Comparison of ENCODE assay signal across 9 mouse cellular contexts in genomic region chr7:102243870-102244269, GRCm38 (mm10). TPM values are rescaled to one million over a fixed set of nuclear protein-coding genes. Genes with fewer than 3 reads are reported as not detected.
A peak's percentile ranks its signal among the peaks of the same experiment; 100 is the strongest.
DNase-seq lines count a peak whose midpoint lies in the region; ATAC-seq and TF ChIP-seq lines count a peak whose summit lies in the region.
"Had no signal": no experiment of that assay in that cellular context is flagged by ENCODE, and none has a peak within 500 bp of the region (broad histone marks: within the 10 kb centered on the region; RNA-seq: fewer than 3 reads in every experiment).

No protein-coding gene starts in this region.

- H3K27ac ChIP-seq in gastrocnemius, adult 2 months = peak overlapping the region; percentile 74
- no peak overlapping the region for H3K27ac ChIP-seq in CH12.LX (ENCODE audit: insufficient read depth, low read depth)
- peak overlapping the region; percentile 78 for H3K27ac ChIP-seq in intestine, embryonic 16.5 days (ENCODE audit: low read length)
- H3K27ac ChIP-seq in macrophage = peak overlapping the region; percentile 100

- peaks cover 4% of the 10 kb centered on the region for H3K9me3 ChIP-seq in CH12.LX (replicated peaks; ENCODE audit: low read length)
- H3K9me3 ChIP-seq in intestine, embryonic 16.5 days (ENCODE audit: control insufficient read depth, low read length) = no peaks in the 10 kb centered on the region

- H3K79me2 ChIP-seq in CH12.LX (replicated peaks; ENCODE audit: control insufficient read depth, extremely low read depth, insufficient read depth, poor library complexity, severe bottlenecking) (peaks cover 48% of the 10 kb centered on the region), macrophage (ENCODE audit: inconsistent target) (peaks cover 100% of the 10 kb centered on the region)

- ATAC-seq in intestine, embryonic 16.5 days = peak; percentile 16; the same call in 1 of the 2 replicates
- ATAC-seq in cerebellum, adult (ENCODE audit: insufficient number of reproducible peaks, low FRiP score, low TSS enrichment) = no peak

- no peak overlapping the region for H3K9ac ChIP-seq in CH12.LX (ENCODE audit: insufficient read depth, low read depth)
- H3K9ac ChIP-seq in intestine, embryonic 16.5 days (ENCODE audit: low read depth, low read length) = no peak overlapping the region

- peaks cover 40 to 58% of the 10 kb centered on the region in 2 experiments for H3K36me3 ChIP-seq in CH12.LX (replicated peaks in 1 of 2; ENCODE audit: control insufficient read depth in 1 of 2, insufficient read depth in 1 of 2, low read length in 1 of 2)
- 0 out of 2 replicates have a peak, but pooled peaks cover 9% of the 10 kb centered on the region for H3K36me3 ChIP-seq in intestine, embryonic 16.5 days (ENCODE audit: control insufficient read depth, insufficient read depth, low read length)
- peaks cover 26% of the 10 kb centered on the region for H3K36me3 ChIP-seq in macrophage (ENCODE audit: inconsistent target)

- peak; percentile 46 for DNase-seq in gastrocnemius, adult 2 months
- DNase-seq in gastrocnemius, adult 8-10 months (ENCODE audit: low spot score in 2 of 2) = no peak
- DNase-seq in CH12.LX (ENCODE audit: extremely low read depth) = no peak
- no peak for DNase-seq in testis, postnatal 14 days (ENCODE audit: low spot score)
- no peak for DNase-seq in left cerebral cortex, adult 18-20 months (ENCODE audit: low spot score in 2 of 2)
- DNase-seq: cerebellum, adult 2 months had no signal

- no peaks in the 10 kb centered on the region for H3K27me3 ChIP-seq in CH12.LX (replicated peaks)
- H3K27me3 ChIP-seq in intestine, embryonic 16.5 days (replicated peaks; ENCODE audit: control insufficient read depth, insufficient read depth, low read length) = no peaks in the 10 kb centered on the region

- TF ChIP-seq EP300 in CH12.LX (IDR thresholded peaks at IDR 0.05; ENCODE audit: low read length) = no peak

- H3K4me1 ChIP-seq in CH12.LX (ENCODE audit: control insufficient read depth in 1 of 2, insufficient read depth in 2 of 2) = peaks cover 54 to 79% of the 10 kb centered on the region in 2 experiments
- peaks cover 68% of the 10 kb centered on the region for H3K4me1 ChIP-seq in intestine, embryonic 16.5 days (ENCODE audit: control insufficient read depth, insufficient read depth, low read length)

- in situ Hi-C loops in CH12.LX (cut with MboI; ENCODE audit: low pct_ligation_motif_present, low pct_unique_long_range_greater_than_20kb, low sequenced_read_pairs) = no loop called here

- no peak for TF ChIP-seq RAD21 in CH12.LX (IDR thresholded peaks at IDR 0.05; ENCODE audit: low read depth, low read length)

- dilution Hi-C loops in CH12.LX (cut with MboI; ENCODE audit: extremely low pct_ligation_motif_present, extremely low pct_unique_long_range_greater_than_20kb, low sequenced_read_pairs) = no loop called here

- H3K4me2 ChIP-seq in CH12.LX (ENCODE audit: insufficient read depth, low read depth, poor library complexity, severe bottlenecking) = no peak overlapping the region
- H3K4me2 ChIP-seq in intestine, embryonic 16.5 days (ENCODE audit: low read depth, low read length) = no peak overlapping the region

- peak overlapping the region; percentile 40; the same call in 1 of the 2 replicates for H3K4me3 ChIP-seq in gastrocnemius, adult 2 months
- no peak overlapping the region for H3K4me3 ChIP-seq in CH12.LX (replicated peaks in 1 of 3; ENCODE audit: low read depth in 2 of 3, low read length in 2 of 3, poor library complexity in 1 of 3)
- no peak overlapping the region for H3K4me3 ChIP-seq in intestine, embryonic 16.5 days (ENCODE audit: low read length)
- H3K4me3 ChIP-seq in macrophage (ENCODE audit: inconsistent target) = no peak overlapping the region

- TF ChIP-seq POLR2A in CH12.LX (IDR thresholded peaks at IDR 0.05; ENCODE audit: low read depth, low read length) = no peak

- WGBS in intestine, embryonic 16.5 days = 68% methylated on average over 2 of the region's 2 CpGs
- WGBS in macrophage (ENCODE audit: missing documents) = 11% methylated on average over 2 of the region's 2 CpGs

- no peak for TF ChIP-seq CTCF in gastrocnemius, adult 2 months (IDR thresholded peaks at IDR 0.05)
- no peak for TF ChIP-seq CTCF in CH12.LX (conservative IDR thresholded peaks at IDR 0.05 in 1 of 2, IDR thresholded peaks at IDR 0.05 in 1 of 2; ENCODE audit: low read depth in 2 of 2, low read length in 2 of 2)

- intact Hi-C loops in gastrocnemius, adult 2 months (cut with DNase I) = no loop called here

TF ChIP-seq in CH12.LX, 34 proteins besides CTCF, POLR2A, EP300 and RAD21:
- peak; percentile 41; the same call in 1 of the 2 replicates for TF ChIP-seq CHD2 (IDR thresholded peaks at IDR 0.05; ENCODE audit: low read length)
- no peak for TF ChIP-seq JUN (IDR thresholded peaks at IDR 0.05; ENCODE audit: insufficient read depth, low read depth, low read length)
- TF ChIP-seq IRF4 (IDR thresholded peaks at IDR 0.05; ENCODE audit: low read depth, low read length) = no peak
- TF ChIP-seq MAFK (IDR thresholded peaks at IDR 0.05; ENCODE audit: insufficient replicate concordance, low read length) = no peak
TF ChIP-seq in CH12.LX: peak in this region for 1.

RNA-seq across cellular contexts. Expression of gene Rhog, which starts 12.0 kb away (rescaled TPM):
- 10 to 100 TPM; 14.7 to 17.0 TPM for total RNA-seq in gastrocnemius, adult 2 months (2021)
- total RNA-seq in gastrocnemius, adult 8-10 months (2022) = 10 to 100 TPM in 3 of 4 experiments, 1 to 10 TPM in 1; 8.9 to 14.8 (median 11.5) TPM
- 17.1 and 22.7 TPM in 2 replicates for total RNA-seq in CH12.LX (2012; rRNA removed)
- total RNA-seq in CH12.LX (2014; rRNA removed) = 9.6 and 12.2 TPM in 2 replicates
- 109 and 118 TPM in 2 replicates for polyA plus RNA-seq in CH12.LX (2012; ENCODE audit: insufficient read length, low read depth)
- 69.4 and 71.3 TPM in 2 replicates for polyA plus RNA-seq in intestine, embryonic 16.5 days (2015; fragmentation: Nextera tagmentation; extraction: Ambion mirVana)
- total RNA-seq in macrophage (2018; cell fraction: chromatin; rRNA removed) = 10 to 100 TPM; 25.0 to 98.8 (median 68.0) TPM
- 100 to 1,000 TPM; 340 to 655 (median 502) TPM for total RNA-seq in macrophage (2018; cell fraction: cytosol; rRNA removed)
- 100 to 1,000 TPM; 107 to 292 (median 177) TPM for total RNA-seq in macrophage (2018; cell fraction: nucleus; rRNA removed)
- polyA plus RNA-seq in macrophage (2018) = 307 to 396 TPM (median 393 TPM) in 3 replicates
- total RNA-seq in left cerebral cortex, adult 18-20 months (2021) = 10 to 100 TPM; 21.7 to 22.5 TPM

RNA-seq across cellular contexts. Expression of gene Stim1, which starts 23.7 kb away (rescaled TPM):
- total RNA-seq in gastrocnemius, adult 2 months (2021) = 100 to 1,000 TPM; 156 to 196 TPM
- total RNA-seq in gastrocnemius, adult 8-10 months (2022) = 100 to 1,000 TPM; 159 to 172 (median 166) TPM
- total RNA-seq in CH12.LX (2012; rRNA removed) (8.9 and 10.2 TPM in 2 replicates), CH12.LX (2014; rRNA removed) (21.0 and 26.6 TPM in 2 replicates)
- polyA plus RNA-seq in CH12.LX (2012; ENCODE audit: insufficient read length, low read depth) (23.9 and 24.1 TPM in 2 replicates), macrophage (2018) (32.9 to 38.1 TPM (median 35.0 TPM) in 3 replicates)
- polyA plus RNA-seq in intestine, embryonic 16.5 days (2015; fragmentation: Nextera tagmentation; extraction: Ambion mirVana) = 20.9 and 21.1 TPM in 2 replicates
- 10 to 100 TPM; 16.3 to 80.2 (median 56.7) TPM for total RNA-seq in macrophage (2018; cell fraction: chromatin; rRNA removed)
- total RNA-seq in macrophage (2018; cell fraction: cytosol; rRNA removed) = 10 to 100 TPM; 27.4 to 46.5 (median 37.8) TPM
- total RNA-seq in macrophage (2018; cell fraction: nucleus; rRNA removed) = 10 to 100 TPM; 29.1 to 75.2 (median 49.1) TPM
- total RNA-seq in left cerebral cortex, adult 18-20 months (2021) = 10 to 100 TPM; 74.4 to 80.5 TPM

RNA-seq across cellular contexts. Expression of gene Pgap2, which starts 33.9 kb away (rescaled TPM):
- total RNA-seq in gastrocnemius, adult 2 months (2021) = 10 to 100 TPM; 27.2 to 29.4 TPM
- total RNA-seq in gastrocnemius, adult 8-10 months (2022) = 10 to 100 TPM; 22.9 to 25.7 (median 25.0) TPM
- 13.2 and 18.3 TPM in 2 replicates for total RNA-seq in CH12.LX (2012; rRNA removed)
- total RNA-seq in CH12.LX (2014; rRNA removed) = 20.3 and 23.7 TPM in 2 replicates
- polyA plus RNA-seq in CH12.LX (2012; ENCODE audit: insufficient read length, low read depth) = 26.1 and 38.5 TPM in 2 replicates
- polyA plus RNA-seq in intestine, embryonic 16.5 days (2015; fragmentation: Nextera tagmentation; extraction: Ambion mirVana) = 121 and 126 TPM in 2 replicates
- 100 to 1,000 TPM in 12 of 26 experiments, 10 to 100 TPM in 14; 35.0 to 252 (median 88.7) TPM for total RNA-seq in macrophage (2018; cell fraction: chromatin; rRNA removed)
- 100 to 1,000 TPM in 13 of 26 experiments, 10 to 100 TPM in 13; 48.3 to 295 (median 135) TPM for total RNA-seq in macrophage (2018; cell fraction: cytosol; rRNA removed)
- 100 to 1,000 TPM in 15 of 26 experiments, 10 to 100 TPM in 11; 32.0 to 256 (median 136) TPM for total RNA-seq in macrophage (2018; cell fraction: nucleus; rRNA removed)
- 35.9 to 98.6 TPM (median 72.6 TPM) in 3 replicates for polyA plus RNA-seq in macrophage (2018)
- 10 to 100 TPM; 20.5 to 21.2 TPM for total RNA-seq in left cerebral cortex, adult 18-20 months (2021)

RNA-seq across cellular contexts. Expression of gene Nup98, which starts 33.9 kb away (rescaled TPM):
- 10 to 100 TPM; 27.0 to 28.0 TPM for total RNA-seq in gastrocnemius, adult 2 months (2021)
- total RNA-seq in gastrocnemius, adult 8-10 months (2022) = 10 to 100 TPM; 22.1 to 29.8 (median 24.3) TPM
- total RNA-seq in CH12.LX (2012; rRNA removed) = 24.6 and 27.3 TPM in 2 replicates
- total RNA-seq in CH12.LX (2014; rRNA removed) = 23.9 and 25.0 TPM in 2 replicates
- polyA plus RNA-seq in CH12.LX (2012; ENCODE audit: insufficient read length, low read depth) = 34.3 and 37.1 TPM in 2 replicates
- 27.5 and 27.9 TPM in 2 replicates for polyA plus RNA-seq in intestine, embryonic 16.5 days (2015; fragmentation: Nextera tagmentation; extraction: Ambion mirVana)
- total RNA-seq in macrophage (2018; cell fraction: chromatin; rRNA removed) = 100 to 1,000 TPM; 148 to 312 (median 209) TPM
- 10 to 100 TPM; 50.5 to 76.2 (median 61.5) TPM for total RNA-seq in macrophage (2018; cell fraction: cytosol; rRNA removed)
- 100 to 1,000 TPM; 104 to 290 (median 140) TPM for total RNA-seq in macrophage (2018; cell fraction: nucleus; rRNA removed)
- polyA plus RNA-seq in macrophage (2018) = 30.0 to 31.7 TPM (median 30.9 TPM) in 3 replicates
- 10 to 100 TPM; 43.3 to 45.6 TPM for total RNA-seq in left cerebral cortex, adult 18-20 months (2021)
